Mouse (Mus musculus) liver, postnatal 0 days (tissue): Measurements from ENCODE around the gene Lifr. TPM values are rescaled to one million over a fixed set of nuclear protein-coding genes. Genes with fewer than 3 reads are reported as not detected.

Experiments used
- ATAC-seq: fragments of 200-750 bp; cut with Nextera tagmentation; 2 replicates; pipeline ENCODE4 v1.8.0; 2017; ENCODE audit warnings: mild to moderate bottlenecking, moderate library complexity
- DNase-seq: peaks from one replicate; pipeline ENCODE4 v3.0.0-alpha.2; 2016
- H3K27ac ChIP-seq: fragments of 300-500 bp; sonication (generic); 2 replicates; pipeline ENCODE4 v1.5.1; 2014; ENCODE audit warnings: antibody characterized with exemption, moderate library complexity, mild to moderate bottlenecking, low read depth
- H3K27me3 ChIP-seq: fragments of 300-500 bp; sonication (generic); 2 replicates; pipeline ENCODE4 v1.6.1; 2014; ENCODE audit warnings: low read length, control low read depth, mixed read lengths; ENCODE audit not compliant: insufficient read depth
- H3K36me3 ChIP-seq: fragments of 300-500 bp; sonication (generic); replicated peaks from 2 replicates; pipeline ENCODE4 v1.6.1; 2014; ENCODE audit warnings: mild to moderate bottlenecking, control low read depth, low read length, moderate library complexity, mixed read lengths; ENCODE audit not compliant: insufficient read depth
- H3K4me1 ChIP-seq: fragments of 300-500 bp; sonication (generic); 2 replicates; pipeline ENCODE4 v1.6.1; 2014; ENCODE audit warnings: antibody characterized with exemption, mild to moderate bottlenecking, control low read depth; ENCODE audit not compliant: insufficient read depth
- H3K4me2 ChIP-seq: fragments of 300-500 bp; sonication (generic); 2 replicates; pipeline ENCODE4 v1.6.1; 2014; ENCODE audit warnings: low read depth, mild to moderate bottlenecking, low read length, moderate library complexity, mixed read lengths
- H3K4me3 ChIP-seq: fragments of 300-500 bp; sonication (generic); 2 replicates; pipeline ENCODE4 v1.5.1; 2014; ENCODE audit warnings: low read depth, low read length
- H3K9ac ChIP-seq: fragments of 300-500 bp; sonication (generic); replicated peaks from 2 replicates; pipeline ENCODE4 v1.6.1; 2014; ENCODE audit warnings: mild to moderate bottlenecking, moderate library complexity
- H3K9me3 ChIP-seq: fragments of 300-500 bp; sonication (generic); 2 replicates; pipeline ENCODE4 v1.6.1; 2016; ENCODE audit warnings: mild to moderate bottlenecking, control low read depth, low read length, mixed read lengths
- CTCF ChIP-seq: sonication (generic); IDR thresholded peaks from 2 replicates; pipeline ENCODE4 v1.5.1; 2016; ENCODE audit warnings: antibody characterized with exemption, low read depth
- EP300 ChIP-seq: IDR thresholded peaks from 2 replicates; pipeline ENCODE4 v1.6.1; 2016; ENCODE audit warnings: antibody characterized with exemption, low read depth, mild to moderate bottlenecking
- whole genome bisulfite sequencing: fragments of 180-500 bp; shearing (Covaris S2); extraction: QIAGEN DNeasy Blood & Tissue Kit; methylation state at CpG from one replicate; pipeline ENCODE4 v1.1.7; 2014; ENCODE audit not compliant: insufficient replicate concordance; 5-methylcytosine and 5-hydroxymethylcytosine counted together
- polyA plus RNA-seq: library from polyadenylated mRNA; unstranded; fragments of >200 nt; fragmentation: Nextera tagmentation; extraction: Ambion mirVana; gene quantifications from 2 replicates; pipeline ENCODE4 v1.2.1, GENCODE M21; 2015

The Lifr gene
- polyA plus RNA-seq, 1 experiment from 2014 or later = 49.1 TPM

- TF ChIP-seq CTCF (no peak), EP300 (no peak)
- no peak for ATAC-seq
- no peaks in the 10 kb centered on the region for H3K36me3 ChIP-seq
- H3K4me2 ChIP-seq = no peak overlapping the region
- H3K9ac ChIP-seq = no peak overlapping the region
- H3K4me1 ChIP-seq = peaks cover 6% of the 10 kb centered on the region; the same call in 1 of the 2 replicates
- no peaks in the 10 kb centered on the region for H3K9me3 ChIP-seq
- DNase-seq = no peak
- no peaks in the 10 kb centered on the region for H3K27me3 ChIP-seq
- no peak overlapping the region for H3K4me3 ChIP-seq
- 87% methylated on average over 3 of the region's 3 CpGs for WGBS
- H3K27ac ChIP-seq = no peak overlapping the region
These were observed 26.3 kb downstream of the Lifr start for GRCm38 (mm10) chr15:7116699-7117098.

GRCm38 (mm10) chr15:7117944-7118343 is 27.5 kb downstream of the Lifr start:
- no peaks in the 10 kb centered on the region for H3K9me3 ChIP-seq
- ATAC-seq (no peak), DNase-seq (no peak)

GRCm38 (mm10) chr15:7118849-7119248 is 28.4 kb downstream of the Lifr start:
- no peak overlapping the region for H3K4me2 ChIP-seq
- WGBS = 43% methylated on average over 5 of the region's 5 CpGs
- H3K4me1 ChIP-seq = peaks cover 6% of the 10 kb centered on the region; the same call in 1 of the 2 replicates
- no peaks in the 10 kb centered on the region for H3K9me3 ChIP-seq
- H3K9ac ChIP-seq = no peak overlapping the region
- H3K27me3 ChIP-seq = no peaks in the 10 kb centered on the region
- H3K27ac ChIP-seq = no peak overlapping the region
- DNase-seq (no peak), ATAC-seq (no peak)
- H3K4me3 ChIP-seq = no peak overlapping the region
- TF ChIP-seq EP300 (no peak), CTCF (no peak)
- no peaks in the 10 kb centered on the region for H3K36me3 ChIP-seq

More at GRCm38 (mm10) chr15:7117944-7118343, 27.5 kb downstream of the Lifr start:
- TF ChIP-seq EP300 (no peak), CTCF (no peak)
- Histone ChIP-seq H3K27me3 (no peaks in the 10 kb centered on the region), H3K4me3 (no peak overlapping the region), H3K36me3 (no peaks in the 10 kb centered on the region), H3K27ac (no peak overlapping the region), H3K4me2 (no peak overlapping the region), H3K9ac (no peak overlapping the region), H3K4me1 (peaks cover 6% of the 10 kb centered on the region; the same call in 1 of the 2 replicates)
- WGBS = 80% methylated on average over 6 of the region's 6 CpGs

- WGBS = 48% methylated on average over 8 of the region's 8 CpGs
These were observed 29.6 kb downstream of the Lifr start for GRCm38 (mm10) chr15:7119930-7120512.

GRCm38 (mm10) chr15:7123781-7124450 is 33.5 kb downstream of the Lifr start:
- 64% methylated on average over 5 of the region's 5 CpGs for WGBS
- no peaks in the 10 kb centered on the region for H3K36me3 ChIP-seq

More at GRCm38 (mm10) chr15:7119930-7120512, 29.6 kb downstream of the Lifr start:
- TF ChIP-seq CTCF = no peak
- peak; percentile 21; the same call in 1 of the 2 replicates for TF ChIP-seq EP300
- ATAC-seq (peak; percentile 84), DNase-seq (no peak)
- Histone ChIP-seq H3K9me3 (no peaks in the 10 kb centered on the region), H3K36me3 (no peaks in the 10 kb centered on the region), H3K27me3 (no peaks in the 10 kb centered on the region), H3K4me2 (no peak overlapping the region), H3K4me3 (no peak overlapping the region), H3K27ac (peak overlapping the region; percentile 36; the same call in 1 of the 2 replicates), H3K4me1 (peaks cover 6% of the 10 kb centered on the region; the same call in 1 of the 2 replicates), H3K9ac (no peak overlapping the region)

GRCm38 (mm10) chr15:7126171-7126570 is 35.8 kb downstream of the Lifr start:
- no peak for TF ChIP-seq EP300
- no peak for TF ChIP-seq CTCF
- WGBS = 26% methylated on average over 1 of the region's 1 CpGs
- Histone ChIP-seq H3K4me3 (no peak overlapping the region), H3K9me3 (no peaks in the 10 kb centered on the region), H3K27me3 (peaks cover 14% of the 10 kb centered on the region; the same call in 1 of the 2 replicates), H3K9ac (no peak overlapping the region), H3K27ac (no peak overlapping the region), H3K4me2 (no peak overlapping the region), H3K36me3 (no peaks in the 10 kb centered on the region), H3K4me1 (no peaks in the 10 kb centered on the region)
- DNase-seq = no peak
- ATAC-seq = no peak

More at GRCm38 (mm10) chr15:7123781-7124450, 33.5 kb downstream of the Lifr start:
- Histone ChIP-seq H3K4me3 (no peak overlapping the region), H3K4me1 (peaks cover 4% of the 10 kb centered on the region; the same call in 1 of the 2 replicates), H3K9ac (no peak overlapping the region), H3K27me3 (peaks cover 11% of the 10 kb centered on the region; the same call in 1 of the 2 replicates), H3K27ac (no peak overlapping the region), H3K9me3 (no peaks in the 10 kb centered on the region), H3K4me2 (no peak overlapping the region)
- DNase-seq = no peak
- TF ChIP-seq CTCF (no peak), EP300 (no peak)
- ATAC-seq = no peak
